Comparison of ENCODE assay signal across 10 mouse cellular contexts in the genomic region with DNA sequence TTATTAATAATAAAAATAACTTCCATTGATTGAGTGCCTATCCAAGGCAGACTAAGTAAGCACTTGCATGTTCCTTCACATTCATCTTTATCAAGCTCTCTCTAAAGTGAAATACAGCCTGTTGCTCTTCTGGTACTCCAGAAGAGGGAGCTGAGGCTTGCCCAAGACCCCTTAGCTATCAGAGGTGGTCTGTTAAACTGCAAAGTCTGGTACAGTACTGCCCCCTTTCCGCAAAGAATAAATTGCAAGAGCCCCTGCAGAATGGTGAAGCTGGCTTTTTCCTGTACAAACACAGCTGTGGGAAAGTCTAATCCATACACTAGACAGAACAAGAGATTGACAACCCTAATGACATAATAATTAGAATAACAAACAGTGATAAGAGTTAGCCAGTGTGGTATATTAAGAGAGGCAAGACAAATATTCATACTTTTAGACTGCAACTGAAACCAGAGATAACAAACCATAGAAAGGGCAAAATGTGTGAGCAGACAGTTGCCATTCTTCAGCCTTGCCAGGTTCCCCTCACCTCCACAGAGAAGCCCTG.
A peak's percentile ranks its signal among the peaks of the same experiment; 100 is the strongest.
DNase-seq lines count a peak whose midpoint lies in the region; ATAC-seq lines count a peak whose summit lies in the region.
"Had no signal": no experiment of that assay in that cellular context is flagged by ENCODE, and none has a peak within 500 bp of the region (broad histone marks: within the 10 kb centered on the region; RNA-seq: fewer than 3 reads in every experiment).

No protein-coding gene starts in this region.

- no peak overlapping the region for H3K9ac ChIP-seq in hindbrain, embryonic 13.5 days
- H3K9ac ChIP-seq in hindbrain, embryonic 12.5 days: no peak overlapping the region
- H3K9ac ChIP-seq in stomach, embryonic 15.5 days: no peak overlapping the region
- H3K9ac ChIP-seq: limb, embryonic 15.5 days had no signal

- H3K36me3 ChIP-seq in hindbrain, embryonic 10.5 days: no peaks in the 10 kb centered on the region
- no peaks in the 10 kb centered on the region for H3K36me3 ChIP-seq in hindbrain, embryonic 13.5 days
- no peaks in the 10 kb centered on the region for H3K36me3 ChIP-seq in hindbrain, embryonic 12.5 days
- H3K36me3 ChIP-seq in stomach, embryonic 15.5 days: no peaks in the 10 kb centered on the region
- H3K36me3 ChIP-seq: limb, embryonic 15.5 days had no signal

- no peak overlapping the region for H3K4me2 ChIP-seq in hindbrain, embryonic 13.5 days
- H3K4me2 ChIP-seq in hindbrain, embryonic 12.5 days (replicated peaks): no peak overlapping the region
- no peak overlapping the region for H3K4me2 ChIP-seq in stomach, embryonic 15.5 days
- H3K4me2 ChIP-seq: limb, embryonic 15.5 days had no signal

- 14% methylated on average over 1 of the region's 1 CpGs for WGBS in hindbrain, embryonic 10.5 days
- 6% methylated on average over 1 of the region's 1 CpGs for WGBS in hindbrain, embryonic 13.5 days
- 17% methylated on average over 1 of the region's 1 CpGs for WGBS in hindbrain, embryonic 12.5 days
- 8% methylated on average over 1 of the region's 1 CpGs for WGBS in stomach, embryonic 15.5 days

- ATAC-seq in hindbrain, embryonic 13.5 days (ENCODE audit: low FRiP score): no peak; the same call in 1 of the 2 replicates
- peak; percentile 38; the same call in 1 of the 2 replicates for ATAC-seq in hindbrain, embryonic 12.5 days (ENCODE audit: low FRiP score)
- peak; percentile 69; the same call in 1 of the 2 replicates for ATAC-seq in stomach, embryonic 15.5 days (ENCODE audit: insufficient read depth, low FRiP score, low read depth)

- H3K4me3 ChIP-seq in hindbrain, embryonic 10.5 days: no peak overlapping the region
- H3K4me3 ChIP-seq in hindbrain, embryonic 13.5 days: no peak overlapping the region
- no peak overlapping the region for H3K4me3 ChIP-seq in hindbrain, embryonic 12.5 days
- no peak overlapping the region for H3K4me3 ChIP-seq in stomach, embryonic 15.5 days (replicated peaks)
- H3K4me3 ChIP-seq: limb, embryonic 15.5 days had no signal

- no peak overlapping the region for H3K27ac ChIP-seq in hindbrain, embryonic 10.5 days
- no peak overlapping the region for H3K27ac ChIP-seq in hindbrain, embryonic 13.5 days
- no peak overlapping the region for H3K27ac ChIP-seq in hindbrain, embryonic 12.5 days
- no peak overlapping the region for H3K27ac ChIP-seq in stomach, embryonic 15.5 days
- H3K27ac ChIP-seq: limb, embryonic 15.5 days had no signal

- DNase-seq in hindbrain, embryonic 10.5 days (ENCODE audit: low spot score): peak; percentile 60
- DNase-seq in right cerebral cortex, postnatal 10 days (ENCODE audit: low spot score in 2 of 2): peak; percentile 64
- no peak for DNase-seq in right cerebral cortex, postnatal 25 days
- DNase-seq in yolk sac, embryonic 10.5 days (ENCODE audit: low spot score): no peak
- no peak for DNase-seq in spleen, adult 18-20 months
- DNase-seq: cerebellum, adult 11 months had no signal

- H3K27me3 ChIP-seq in hindbrain, embryonic 10.5 days (ENCODE audit: insufficient read depth, poor library complexity, severe bottlenecking): no peaks in the 10 kb centered on the region
- no peaks in the 10 kb centered on the region for H3K27me3 ChIP-seq in hindbrain, embryonic 13.5 days
- H3K27me3 ChIP-seq in hindbrain, embryonic 12.5 days: no peaks in the 10 kb centered on the region
- no peaks in the 10 kb centered on the region for H3K27me3 ChIP-seq in stomach, embryonic 15.5 days (replicated peaks)
- H3K27me3 ChIP-seq: limb, embryonic 15.5 days had no signal

- no peaks in the 10 kb centered on the region for H3K9me3 ChIP-seq in hindbrain, embryonic 10.5 days
- H3K9me3 ChIP-seq in hindbrain, embryonic 13.5 days: no peaks in the 10 kb centered on the region
- H3K9me3 ChIP-seq in hindbrain, embryonic 12.5 days (replicated peaks): no peaks in the 10 kb centered on the region
- no peaks in the 10 kb centered on the region for H3K9me3 ChIP-seq in stomach, embryonic 15.5 days
- H3K9me3 ChIP-seq: limb, embryonic 15.5 days had no signal

- peaks cover 12% of the 10 kb centered on the region for H3K4me1 ChIP-seq in hindbrain, embryonic 10.5 days (replicated peaks)
- peaks cover 10% of the 10 kb centered on the region for H3K4me1 ChIP-seq in hindbrain, embryonic 13.5 days (replicated peaks)
- H3K4me1 ChIP-seq in hindbrain, embryonic 12.5 days: peaks cover 5% of the 10 kb centered on the region
- H3K4me1 ChIP-seq in stomach, embryonic 15.5 days: peaks cover 6% of the 10 kb centered on the region; the same call in 1 of the 2 replicates
- H3K4me1 ChIP-seq: limb, embryonic 15.5 days had no signal

Comparison
In these comparisons a context has a peak if more than half of its experiments do, and no peak if none do; other contexts are left out.
1. DNase-seq: peak in hindbrain, embryonic 10.5 days (single experiment) and right cerebral cortex, postnatal 10 days (2 of 2); none in right cerebral cortex, postnatal 25 days (single experiment), yolk sac, embryonic 10.5 days (single experiment) and spleen, adult 18-20 months (0 of 2).